Mouse (Mus musculus) spleen, postnatal 14 days (tissue): Measurements from ENCODE around the gene Fyb2.

ENCODE experiments used
- DNase-seq, 2 experiments: peaks; one replicate each; pipeline ENCODE4 v3.0.0; 2021 to 2022; ENCODE audit warnings: low spot score in 2 of 2

Fyb2 gene

GRCm38 (mm10) chr4:104913291-104914129 is at the start of gene Fyb2:
Fyb2 (plus strand) TSS chr4:104913456.
- DNase-seq: no peak

- DNase-seq: no peak
Measured at GRCm38 (mm10) chr4:104864397-104864796, 48.9 kb upstream of the Fyb2 start.

GRCm38 (mm10) chr4:104869581-104869980 is 43.7 kb upstream of the Fyb2 start:
- no peak for DNase-seq

GRCm38 (mm10) chr4:104870196-104870595 is 43.1 kb upstream of the Fyb2 start:
- DNase-seq: no peak

GRCm38 (mm10) chr4:104875832-104876231 is 37.4 kb upstream of the Fyb2 start:
- DNase-seq: no peak

GRCm38 (mm10) chr4:104876323-104876722 is 36.9 kb upstream of the Fyb2 start, which contains the start of gene C8a:
C8a (minus strand) TSS chr4:104876398.
- DNase-seq: no peak

- no peak for DNase-seq
Measured at GRCm38 (mm10) chr4:104887486-104887885, 25.8 kb upstream of the Fyb2 start.

- DNase-seq: no peak
Measured at GRCm38 (mm10) chr4:104888499-104889262, 24.6 kb upstream of the Fyb2 start.

GRCm38 (mm10) chr4:104891708-104892107 is 21.5 kb upstream of the Fyb2 start:
- no peak for DNase-seq

- no peak for DNase-seq
Measured at GRCm38 (mm10) chr4:104893588-104893987, 19.7 kb upstream of the Fyb2 start.

GRCm38 (mm10) chr4:104894004-104894734 is 19.1 kb upstream of the Fyb2 start:
- peak in 1 of 2 experiments; percentile 9 for DNase-seq

GRCm38 (mm10) chr4:104902836-104903235 is 10.4 kb upstream of the Fyb2 start:
- DNase-seq: no peak

- no peak for DNase-seq
Measured at GRCm38 (mm10) chr4:104905049-104905448, 8.2 kb upstream of the Fyb2 start.

- DNase-seq: peak in 1 of 2 experiments; percentile 40
Measured at GRCm38 (mm10) chr4:104911685-104912084, 1.6 kb upstream of the Fyb2 start.

- no peak for DNase-seq
Measured at GRCm38 (mm10) chr4:104914711-104915247, 1.5 kb downstream of the Fyb2 start.

GRCm38 (mm10) chr4:104918017-104918416 is 4.8 kb downstream of the Fyb2 start:
- DNase-seq: no peak

GRCm38 (mm10) chr4:104925383-104925782 is 12.1 kb downstream of the Fyb2 start:
- no peak for DNase-seq

GRCm38 (mm10) chr4:104929165-104929564 is 15.9 kb downstream of the Fyb2 start:
- no peak for DNase-seq

GRCm38 (mm10) chr4:104933620-104934019 is 20.4 kb downstream of the Fyb2 start:
- DNase-seq: no peak

- no peak for DNase-seq
Measured at GRCm38 (mm10) chr4:104934997-104935396, 21.7 kb downstream of the Fyb2 start.

- no peak for DNase-seq
Measured at GRCm38 (mm10) chr4:104935436-104935835, 22.2 kb downstream of the Fyb2 start.

- no peak for DNase-seq
Measured at GRCm38 (mm10) chr4:104936011-104936410, 22.8 kb downstream of the Fyb2 start.
